Mouse (Mus musculus): ENCODE data around the gene 1810037I17Rik. TPM values are rescaled to one million over a fixed set of nuclear protein-coding genes. Genes with fewer than 3 reads are reported as not detected.

Gene 1810037I17Rik
- total and polyA plus RNA-seq, 3 experiments = 47.3 to 64.9 TPM; not detected in 1

DNA sequence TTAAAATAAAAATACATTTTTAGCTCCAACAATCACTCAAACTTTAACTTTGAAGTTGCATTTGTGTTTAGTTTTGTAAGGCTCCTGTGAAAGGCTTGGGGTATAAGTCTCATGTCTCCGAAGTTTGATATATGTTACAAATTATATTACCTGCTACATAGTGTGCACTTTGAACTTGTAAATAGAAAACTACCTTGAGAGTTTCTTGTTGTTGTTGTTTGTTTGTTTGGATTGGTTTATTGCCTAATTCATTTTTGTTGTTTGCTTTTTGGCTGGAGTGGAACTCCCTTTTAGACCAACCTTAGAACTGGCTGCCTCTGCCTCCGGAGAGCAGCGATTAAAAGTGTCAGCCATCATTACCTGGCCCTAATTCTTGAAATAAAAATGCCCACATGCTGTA, 29.2 kb upstream of the 1810037I17Rik start, which contains the start of gene Fabp2:
Gene Fabp2 (plus strand): TSS at position 301 of the 400 bp plus-strand sequence.
- Histone ChIP-seq H3K27ac (ENCODE audit: control insufficient read depth, low read depth, low read length) (no peak within 1 kb of the TSS), H3K4me3 (ENCODE audit: control insufficient read depth in 1 of 2, insufficient read depth in 1 of 2, low read depth in 2 of 2, low read length in 2 of 2) (no peak within 1 kb of the TSS), H3K9ac (ENCODE audit: control insufficient read depth, low read depth, low read length, poor library complexity, severe bottlenecking) (no peak within 1 kb of the TSS), H3K4me1 (ENCODE audit: control insufficient read depth in 1 of 2, insufficient read depth in 2 of 2, low read length in 2 of 2) (no peaks in the 10 kb centered on the region), H3K9me3 (replicated peaks; ENCODE audit: insufficient read depth, low read length) (no peaks in the 10 kb centered on the region), H3K27me3 (ENCODE audit: control insufficient read depth in 1 of 2, insufficient read depth in 2 of 2, low read length in 2 of 2) (no peaks in the 10 kb centered on the region; a peak in 1 of 4 replicates), H3K79me2 (ENCODE audit: control insufficient read depth, insufficient read depth, low read length, poor library complexity) (no peaks in the 10 kb centered on the region), H3K36me3 (ENCODE audit: control insufficient read depth in 1 of 2, insufficient read depth in 2 of 2, low read length in 2 of 2) (no peaks in the 10 kb centered on the region)
- DNase-seq (ENCODE audit: low read depth, low spot score) = no peak
- TF ChIP-seq MAZ (IDR thresholded peaks at IDR 0.05; ENCODE audit: low read depth, low read length) (no peak), MYB (IDR thresholded peaks at IDR 0.05; ENCODE audit: low read depth, low read length) (no peak), TBP (IDR thresholded peaks at IDR 0.05; ENCODE audit: low read depth, low read length) (no peak), USF2 (IDR thresholded peaks at IDR 0.05; ENCODE audit: borderline replicate concordance in 1 of 2, insufficient read depth in 1 of 2, low read depth in 1 of 2, low read length in 2 of 2) (no peak), TCF12 (IDR thresholded peaks at IDR 0.05; ENCODE audit: low read depth, low read length) (no peak), JUND (IDR thresholded peaks at IDR 0.05; ENCODE audit: low read depth, low read length) (no peak), EP300 (IDR thresholded peaks at IDR 0.05; ENCODE audit: low read depth in 1 of 2, low read length in 2 of 2) (no peak), POLR2AphosphoS5 (IDR thresholded peaks at IDR 0.05; ENCODE audit: borderline replicate concordance, low read depth, low read length) (no peak), CHD2 (IDR thresholded peaks at IDR 0.05; ENCODE audit: low read length) (no peak)

DNA sequence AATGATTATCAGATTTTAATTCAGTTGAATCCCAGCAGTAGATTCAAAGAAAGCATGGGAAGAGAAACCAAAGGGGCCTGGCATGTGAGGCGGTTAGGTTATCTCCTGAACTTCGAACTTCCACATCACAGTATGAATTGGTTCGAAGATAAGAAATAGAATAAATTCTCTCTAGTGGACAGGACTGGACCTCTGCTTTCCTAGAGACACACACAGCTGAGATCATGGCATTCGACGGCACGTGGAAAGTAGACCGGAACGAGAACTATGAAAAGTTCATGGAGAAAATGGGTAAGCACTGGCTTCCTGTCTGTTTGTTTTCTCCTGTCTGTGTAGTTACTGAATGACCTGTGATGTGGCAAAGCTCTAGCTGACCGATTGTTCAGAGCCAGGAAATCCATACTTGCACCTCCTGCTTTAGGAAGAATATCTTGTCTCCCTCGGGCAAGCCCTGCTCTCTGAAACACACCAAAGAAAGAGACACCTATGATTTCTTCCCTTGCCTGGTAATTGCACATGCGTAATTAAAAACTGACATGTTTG, 28.7 kb upstream of the 1810037I17Rik start:
- no peak overlapping the region for H3K4me3 ChIP-seq (ENCODE audit: control insufficient read depth in 1 of 2, insufficient read depth in 1 of 2, low read depth in 2 of 2, low read length in 2 of 2)
- H3K4me1 ChIP-seq (ENCODE audit: control insufficient read depth in 1 of 2, insufficient read depth in 2 of 2, low read length in 2 of 2) = no peaks in the 10 kb centered on the region
- DNase-seq (ENCODE audit: low read depth, low spot score) = no peak
- H3K27me3 ChIP-seq (ENCODE audit: control insufficient read depth in 1 of 2, insufficient read depth in 2 of 2, low read length in 2 of 2) = no peaks in the 10 kb centered on the region; a peak in 1 of 4 replicates
- H3K36me3 ChIP-seq (ENCODE audit: control insufficient read depth in 1 of 2, insufficient read depth in 2 of 2, low read length in 2 of 2) = no peaks in the 10 kb centered on the region
- no peak overlapping the region for H3K9ac ChIP-seq (ENCODE audit: control insufficient read depth, low read depth, low read length, poor library complexity, severe bottlenecking)
- no peak overlapping the region for H3K27ac ChIP-seq (ENCODE audit: control insufficient read depth, low read depth, low read length)
- TF ChIP-seq POLR2AphosphoS5 (IDR thresholded peaks at IDR 0.05; ENCODE audit: borderline replicate concordance, low read depth, low read length) = no peak
- no peak for TF ChIP-seq CHD1 (IDR thresholded peaks at IDR 0.05; ENCODE audit: low read depth, low read length)
- TF ChIP-seq ZKSCAN1 (IDR thresholded peaks at IDR 0.05; ENCODE audit: low read depth, low read length) = no peak
- no peak for TF ChIP-seq MXI1 (IDR thresholded peaks at IDR 0.05; ENCODE audit: low read depth, low read length)
- TF ChIP-seq CHD2 (IDR thresholded peaks at IDR 0.05; ENCODE audit: low read length) = no peak
- no peak for TF ChIP-seq E2F4 (IDR thresholded peaks at IDR 0.05; ENCODE audit: borderline replicate concordance, low read depth, low read length)
- TF ChIP-seq MAX (IDR thresholded peaks at IDR 0.05; ENCODE audit: low read length) = no peak
- no peak for TF ChIP-seq ETS1 (IDR thresholded peaks at IDR 0.05; ENCODE audit: low read depth, low read length)
- no peak for TF ChIP-seq SMC3 (IDR thresholded peaks at IDR 0.05; ENCODE audit: low read depth, low read length)
- no peak for TF ChIP-seq GABPA (IDR thresholded peaks at IDR 0.05; ENCODE audit: low read depth, low read length)
- TF ChIP-seq TCF12 (IDR thresholded peaks at IDR 0.05; ENCODE audit: low read depth, low read length) = no peak
- TF ChIP-seq CTCF (IDR thresholded peaks at IDR 0.05 in 2 of 3, conservative IDR thresholded peaks at IDR 0.05 in 1 of 3; ENCODE audit: control insufficient read depth in 1 of 3, insufficient read depth in 1 of 3, low read depth in 2 of 3, low read length in 3 of 3, poor library complexity in 1 of 3, severe bottlenecking in 1 of 3) = no peak
- no peak for TF ChIP-seq UBTF (IDR thresholded peaks at IDR 0.05; ENCODE audit: borderline replicate concordance, insufficient read depth, low read depth, low read length)
- no peak for TF ChIP-seq MYC (IDR thresholded peaks at IDR 0.05; ENCODE audit: low read depth, low read length)
- no peaks in the 10 kb centered on the region for H3K79me2 ChIP-seq (ENCODE audit: control insufficient read depth, insufficient read depth, low read length, poor library complexity)
- H3K9me3 ChIP-seq (replicated peaks; ENCODE audit: insufficient read depth, low read length) = no peaks in the 10 kb centered on the region

Measured in MEL (cell line).